Mouse (Mus musculus) heart, adult 2 months (tissue): ENCODE measurements around the gene Gm5072. TPM values are rescaled to one million over a fixed set of nuclear protein-coding genes. Genes with fewer than 3 reads are reported as not detected.
"Not testable (repeated sequence)": the region's sequence is repeated elsewhere in the genome, so short reads cannot be mapped to it uniquely, and the experiment has no call there.

Experiments used
- DNase-seq, 2 experiments: peaks; one replicate each; pipeline ENCODE4 v3.0.0; 2021
- H3K27ac ChIP-seq: fragments of 200-600 bp; 2 replicates; pipeline ENCODE4 v1.8.1; 2022
- H3K27me3 ChIP-seq: fragments of 200-500 bp; 2 replicates; pipeline ENCODE4 v1.6.1; 2012; ENCODE audit warnings: mild to moderate bottlenecking, low read length, inconsistent platforms, mixed read lengths; ENCODE audit not compliant: control insufficient read depth, insufficient read depth
- H3K36me3 ChIP-seq: fragments of 200-500 bp; 2 replicates; pipeline ENCODE4 v1.6.1; 2012; ENCODE audit warnings: low read length, inconsistent platforms; ENCODE audit not compliant: control insufficient read depth, insufficient read depth
- H3K4me1 ChIP-seq: fragments of 200-500 bp; 2 replicates; pipeline ENCODE4 v1.6.1; 2011; ENCODE audit warnings: low read length; ENCODE audit not compliant: control insufficient read depth, insufficient read depth
- H3K4me3 ChIP-seq: fragments of 200-600 bp; 2 replicates; pipeline ENCODE4 v1.8.1; 2022
- H3K79me2 ChIP-seq: fragments of 200-500 bp; replicated peaks from 2 replicates; pipeline ENCODE4 v1.6.1; 2012; ENCODE audit warnings: mild to moderate bottlenecking, inconsistent platforms, low read length, moderate library complexity, mixed read lengths; ENCODE audit not compliant: control insufficient read depth, insufficient read depth
- H3K9ac ChIP-seq: fragments of 200-500 bp; 2 replicates; pipeline ENCODE4 v1.6.1; 2012; ENCODE audit warnings: low read depth, mild to moderate bottlenecking, control low read depth, inconsistent platforms, low read length, mixed read lengths
- WGBS: fragments of 180-500 bp; shearing (Covaris S2); methylation state at CpG from one replicate; pipeline ENCODE4 v1.1.7; 2018; 5-methylcytosine and 5-hydroxymethylcytosine counted together
- intact Hi-C: fragments of 180-260 bp; cut with DNase I; formaldehyde crosslinking; loops from one replicate; pipeline ENCODE4 v1.15.1; 2025
- long read RNA-seq: library from polyadenylated mRNA; stranded (forward); transcript quantifications from one replicate; pipeline ENCODE4 v2.0.0, GENCODE M21; 2021
- polyA plus RNA-seq: library from polyadenylated mRNA; depleted of rRNA; stranded (reverse); fragments of >200 nt; gene quantifications from 2 replicates; pipeline ENCODE4 v1.2.3, GENCODE M21; 2012; rRNA removed
- total RNA-seq, 2 experiments: library from RNA; stranded (reverse); gene quantifications; 2 replicates each; pipeline ENCODE4 v1.2.3; 2021

Gm5072 gene
- total RNA-seq: not detected
- not detected in 2 replicates for polyA plus RNA-seq
- long read RNA-seq: 0 reads

DNA sequence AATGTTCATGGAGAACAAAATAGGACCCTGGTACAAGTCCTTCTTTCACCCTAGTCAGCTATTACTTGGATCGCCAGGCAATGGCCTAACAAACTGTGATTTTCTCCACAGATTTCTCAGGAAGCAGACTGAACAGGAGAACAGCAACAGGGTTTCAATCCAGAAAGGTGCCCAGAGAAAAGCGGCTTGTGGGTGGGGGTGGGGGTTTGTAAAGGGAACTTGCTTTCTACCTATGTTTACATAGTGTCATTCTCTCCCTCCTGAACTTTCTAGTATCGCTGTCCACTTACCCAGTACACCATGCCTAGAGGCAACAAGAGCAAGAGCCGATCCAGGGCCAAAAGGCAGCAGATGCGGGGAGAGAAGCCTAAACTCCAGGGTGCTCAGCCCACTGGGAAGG, at the start of gene Gm5072:
Gene Gm5072, plus strand, starts transcription at position 301 of the 400 bp plus-strand sequence.
- H3K27ac ChIP-seq, DNase-seq, intact Hi-C loops, H3K4me3 ChIP-seq, H3K79me2 ChIP-seq, H3K36me3 ChIP-seq, H3K27me3 ChIP-seq, H3K9ac ChIP-seq, H3K4me1 ChIP-seq: not testable (repeated sequence)
- WGBS: no CpG with 5 or more reads among the region's 5 CpGs

Other genes with a start within 250 kb of the Gm5072 start
- not detected for gene Mageb2, start 60.8 kb upstream of the Gm5072 start, total RNA-seq
- gene Mageb2, start 60.8 kb upstream of the Gm5072 start, polyA plus RNA-seq: not detected in 2 replicates
- gene Gm8914, start 87.6 kb downstream of the Gm5072 start, total RNA-seq: not detected
- not detected in 2 replicates for gene Gm8914, start 87.6 kb downstream of the Gm5072 start, polyA plus RNA-seq
- not detected for gene 1700084M14Rik, start 183.4 kb downstream of the Gm5072 start, total RNA-seq
- gene 1700084M14Rik, start 183.4 kb downstream of the Gm5072 start, polyA plus RNA-seq: not detected in 2 replicates
- gene Gm14781, start 239.7 kb downstream of the Gm5072 start, total RNA-seq: not detected
- gene Gm14781, start 239.7 kb downstream of the Gm5072 start, polyA plus RNA-seq: not detected in 2 replicates